Mouse (Mus musculus) bone marrow, adult 2 months (tissue): ENCODE measurements at regions not wholly inside any gene's neighbourhood (a gene's known extent, or its start where the extent isn't known, plus 50 kb on each side); places are given as distances from the start of the nearest gene placed in this dataset.

Experiments used
- CTCF ChIP-seq: fragments of 200-500 bp; IDR thresholded peaks from 2 replicates; pipeline ENCODE4 v1.5.1; 2011; ENCODE audit warnings: low read length, control low read depth; ENCODE audit not compliant: control insufficient read depth, insufficient read depth
- POLR2A ChIP-seq: fragments of 200-500 bp; IDR thresholded peaks from 2 replicates; pipeline ENCODE4 v1.6.1; 2011; ENCODE audit warnings: low read depth, mild to moderate bottlenecking, control low read depth, low read length, borderline replicate concordance; ENCODE audit not compliant: control insufficient read depth

GRCm38 (mm10) chr16:71197523-71197922, 883.8 kb downstream of the Gbe1 start:
- TF ChIP-seq POLR2A = no peak
- TF ChIP-seq CTCF = no peak
